In genomic region chr12:11370056-11370455, GRCm38 (mm10) we compare ENCODE assay signal across 10 mouse cellular contexts.
DNase-seq lines count a peak whose midpoint lies in the region; ATAC-seq lines count a peak whose summit lies in the region.
"Had no signal": no experiment of that assay in that cellular context is flagged by ENCODE, and none has a peak within 500 bp of the region (broad histone marks: within the 10 kb centered on the region; RNA-seq: fewer than 3 reads in every experiment).

No protein-coding gene starts in this region.

- DNase-seq in forebrain, embryonic 14.5 days (ENCODE audit: low spot score) = peak; percentile 70
- no peak for DNase-seq in forebrain, embryonic 11.5 days (ENCODE audit: low spot score)
- peak; percentile 41 for DNase-seq in adrenal gland, postnatal 14 days
- DNase-seq in layer of hippocampus, adult 9-10 months (ENCODE audit: low spot score) = peak; percentile 30
- DNase-seq: kidney, postnatal 14 days; thymus, adult 2 months had no signal

- ATAC-seq in forebrain, embryonic 14.5 days = peak; percentile 77
- no peak for ATAC-seq in forebrain, embryonic 11.5 days (replicated peaks; ENCODE audit: low FRiP score)
- ATAC-seq in midbrain, embryonic 12.5 days (ENCODE audit: low FRiP score, low read depth) = peak; percentile 77
- ATAC-seq in megakaryocyte, adult 5-6 weeks (ENCODE audit: poor library complexity, severe bottlenecking) = no peak
- ATAC-seq in monocyte, adult 5-6 weeks (replicated peaks; ENCODE audit: insufficient number of reproducible peaks, low FRiP score, low TSS enrichment, poor library complexity, severe bottlenecking) = no peak
- no peak for ATAC-seq in intestine, embryonic 15.5 days

- no peaks in the 10 kb centered on the region for H3K9me3 ChIP-seq in forebrain, embryonic 14.5 days (replicated peaks; ENCODE audit: control insufficient read depth, low read length)
- no peaks in the 10 kb centered on the region for H3K9me3 ChIP-seq in forebrain, embryonic 11.5 days (ENCODE audit: control insufficient read depth, low read length)
- no peaks in the 10 kb centered on the region for H3K9me3 ChIP-seq in midbrain, embryonic 12.5 days
- no peaks in the 10 kb centered on the region for H3K9me3 ChIP-seq in intestine, embryonic 15.5 days

- H3K4me1 ChIP-seq in forebrain, embryonic 14.5 days (ENCODE audit: control insufficient read depth, insufficient read depth, low read length) = no peaks in the 10 kb centered on the region
- no peaks in the 10 kb centered on the region for H3K4me1 ChIP-seq in forebrain, embryonic 11.5 days (replicated peaks; ENCODE audit: control insufficient read depth, insufficient read depth, low read length)
- no peaks in the 10 kb centered on the region for H3K4me1 ChIP-seq in midbrain, embryonic 12.5 days
- no peaks in the 10 kb centered on the region for H3K4me1 ChIP-seq in intestine, embryonic 15.5 days (replicated peaks)

- H3K27ac ChIP-seq in forebrain, embryonic 14.5 days (ENCODE audit: low read depth, low read length) = no peak overlapping the region
- no peak overlapping the region for H3K27ac ChIP-seq in forebrain, embryonic 11.5 days (ENCODE audit: low read depth, low read length)
- H3K27ac ChIP-seq in midbrain, embryonic 12.5 days (replicated peaks) = no peak overlapping the region
- H3K27ac ChIP-seq in intestine, embryonic 15.5 days = no peak overlapping the region

- 57% methylated on average over 4 of the region's 4 CpGs for WGBS in forebrain, embryonic 14.5 days
- 72% methylated on average over 4 of the region's 4 CpGs for WGBS in forebrain, embryonic 11.5 days
- 42% methylated on average over 4 of the region's 4 CpGs for WGBS in midbrain, embryonic 12.5 days
- WGBS in intestine, embryonic 15.5 days = 53% methylated on average over 4 of the region's 4 CpGs

- H3K4me2 ChIP-seq in forebrain, embryonic 14.5 days (ENCODE audit: low read length) = no peak overlapping the region
- H3K4me2 ChIP-seq in forebrain, embryonic 11.5 days (ENCODE audit: low read depth, low read length, severe bottlenecking) = no peak overlapping the region
- no peak overlapping the region for H3K4me2 ChIP-seq in midbrain, embryonic 12.5 days (replicated peaks)
- H3K4me2 ChIP-seq in intestine, embryonic 15.5 days (replicated peaks) = no peak overlapping the region

- no peak overlapping the region for H3K9ac ChIP-seq in forebrain, embryonic 14.5 days (ENCODE audit: low read length)
- no peak overlapping the region for H3K9ac ChIP-seq in forebrain, embryonic 11.5 days (ENCODE audit: low read length)
- H3K9ac ChIP-seq in midbrain, embryonic 12.5 days (replicated peaks) = no peak overlapping the region
- no peak overlapping the region for H3K9ac ChIP-seq in intestine, embryonic 15.5 days

- no peak overlapping the region for H3K4me3 ChIP-seq in forebrain, embryonic 14.5 days (ENCODE audit: low read depth, low read length)
- H3K4me3 ChIP-seq in forebrain, embryonic 11.5 days (ENCODE audit: low read depth, low read length) = no peak overlapping the region
- H3K4me3 ChIP-seq in midbrain, embryonic 12.5 days = no peak overlapping the region
- no peak overlapping the region for H3K4me3 ChIP-seq in intestine, embryonic 15.5 days (replicated peaks)

- no peaks in the 10 kb centered on the region for H3K27me3 ChIP-seq in forebrain, embryonic 14.5 days (replicated peaks; ENCODE audit: control insufficient read depth, insufficient read depth, low read length)
- no peaks in the 10 kb centered on the region for H3K27me3 ChIP-seq in forebrain, embryonic 11.5 days (ENCODE audit: control insufficient read depth, insufficient read depth, low read length)
- no peaks in the 10 kb centered on the region for H3K27me3 ChIP-seq in midbrain, embryonic 12.5 days
- H3K27me3 ChIP-seq in intestine, embryonic 15.5 days (replicated peaks) = no peaks in the 10 kb centered on the region

- no peaks in the 10 kb centered on the region for H3K36me3 ChIP-seq in forebrain, embryonic 14.5 days (ENCODE audit: control insufficient read depth, insufficient read depth, low read length)
- H3K36me3 ChIP-seq in forebrain, embryonic 11.5 days (ENCODE audit: control insufficient read depth, insufficient read depth, low read length) = no peaks in the 10 kb centered on the region
- H3K36me3 ChIP-seq in midbrain, embryonic 12.5 days = no peaks in the 10 kb centered on the region
- no peaks in the 10 kb centered on the region for H3K36me3 ChIP-seq in intestine, embryonic 15.5 days

Comparison
In these comparisons a context has a peak if more than half of its experiments do, and no peak if none do; other contexts are left out.
1. ATAC-seq: peak in forebrain, embryonic 14.5 days (single experiment) and midbrain, embryonic 12.5 days (single experiment); none in forebrain, embryonic 11.5 days (single experiment), megakaryocyte, adult 5-6 weeks (single experiment), monocyte, adult 5-6 weeks (single experiment) and intestine, embryonic 15.5 days (single experiment).